Mouse (Mus musculus): ENCODE data around the gene Hipk3. TPM values are rescaled to one million over a fixed set of nuclear protein-coding genes. Genes with fewer than 3 reads are reported as not detected.

Hipk3 gene
- total and polyA plus RNA-seq, 3 experiments, result 12.2 to 69.2 (median 49.7) TPM

- no peak overlapping the region for H3K4me3 ChIP-seq (ENCODE audit: low read depth, low read length)
- H3K27me3 ChIP-seq (ENCODE audit: insufficient read depth, low read length), result peaks cover 21% of the 10 kb centered on the region
- TF ChIP-seq POLR2AphosphoS5 (IDR thresholded peaks at IDR 0.05; ENCODE audit: insufficient replicate concordance, low read depth, low read length), result no peak
- 0 out of 2 replicates have a peak, but pooled peaks cover 3% of the 10 kb centered on the region for H3K9me3 ChIP-seq (replicated peaks)
- peaks cover 5% of the 10 kb centered on the region; the same call in 1 of the 2 replicates for H3K4me1 ChIP-seq (ENCODE audit: insufficient read depth, low read depth, low read length)
- DNase-seq (ENCODE audit: low spot score) (no peak), ATAC-seq (ENCODE audit: extremely low read depth, insufficient number of reproducible peaks, low FRiP score, poor library complexity, severe bottlenecking) (no peak)
- no peaks in the 10 kb centered on the region for H3K36me3 ChIP-seq (replicated peaks)
These were observed 81.2 kb downstream of the Hipk3 start for GRCm38 (mm10) chr2:104413011-104413410.

DNA sequence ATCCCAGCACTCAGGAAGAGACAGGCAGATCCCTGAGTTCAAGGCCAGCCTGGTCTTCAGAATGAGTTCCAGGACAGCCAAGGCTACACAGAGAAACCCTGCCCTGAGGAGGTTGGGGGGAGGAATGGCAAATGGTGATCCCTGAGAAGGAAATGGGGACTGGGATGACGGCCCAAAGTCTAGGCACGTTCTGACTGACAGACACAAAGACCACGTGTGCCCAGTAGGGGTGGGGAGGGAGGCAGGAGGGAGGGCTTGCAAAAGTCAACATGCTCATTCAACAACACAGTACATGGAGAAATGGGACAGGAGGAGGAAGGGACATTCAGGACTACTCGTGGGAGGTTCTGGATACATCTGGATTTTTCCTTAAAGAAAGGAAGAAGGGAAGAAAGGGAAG is 81.8 kb downstream of the Hipk3 start:
- ATAC-seq (ENCODE audit: extremely low read depth, insufficient number of reproducible peaks, low FRiP score, poor library complexity, severe bottlenecking) (no peak), DNase-seq (ENCODE audit: low spot score) (no peak)
- Histone ChIP-seq H3K27me3 (ENCODE audit: insufficient read depth, low read length) (peaks cover 23% of the 10 kb centered on the region), H3K4me3 (ENCODE audit: low read depth, low read length) (no peak overlapping the region), H3K4me1 (ENCODE audit: insufficient read depth, low read depth, low read length) (peaks cover 5% of the 10 kb centered on the region; the same call in 1 of the 2 replicates), H3K9me3 (replicated peaks) (0 out of 2 replicates have a peak, but pooled peaks cover 3% of the 10 kb centered on the region), H3K36me3 (replicated peaks) (no peaks in the 10 kb centered on the region)
- TF ChIP-seq CTCF (IDR thresholded peaks at IDR 0.05; ENCODE audit: low read depth, low read length) (no peak), POLR2AphosphoS5 (IDR thresholded peaks at IDR 0.05; ENCODE audit: insufficient replicate concordance, low read depth, low read length) (no peak)

GRCm38 (mm10) chr2:104411806-104412205 is 82.4 kb downstream of the Hipk3 start:
- Histone ChIP-seq H3K27me3 (ENCODE audit: insufficient read depth, low read length) (peaks cover 26% of the 10 kb centered on the region), H3K9me3 (replicated peaks) (0 out of 2 replicates have a peak, but pooled peaks cover 3% of the 10 kb centered on the region), H3K4me3 (ENCODE audit: low read depth, low read length) (no peak overlapping the region), H3K36me3 (replicated peaks) (no peaks in the 10 kb centered on the region), H3K4me1 (ENCODE audit: insufficient read depth, low read depth, low read length) (peaks cover 5% of the 10 kb centered on the region; the same call in 1 of the 2 replicates)
- TF ChIP-seq GATA1 (IDR thresholded peaks at IDR 0.05; ENCODE audit: borderline replicate concordance, low read length) (no peak), POLR2AphosphoS5 (IDR thresholded peaks at IDR 0.05; ENCODE audit: insufficient replicate concordance, low read depth, low read length) (no peak), CTCF (IDR thresholded peaks at IDR 0.05; ENCODE audit: low read depth, low read length) (no peak), TAL1 (conservative IDR thresholded peaks at IDR 0.05; ENCODE audit: low read depth, low read length) (no peak), GATA2 (IDR thresholded peaks at IDR 0.05; ENCODE audit: borderline replicate concordance, low read depth, low read length) (no peak)
- ATAC-seq (ENCODE audit: extremely low read depth, insufficient number of reproducible peaks, low FRiP score, poor library complexity, severe bottlenecking), result no peak
- no peak for DNase-seq (ENCODE audit: low spot score)

GRCm38 (mm10) chr2:104410963-104411545 is 83.2 kb downstream of the Hipk3 start, which contains the start of gene D430041D05Rik:
Gene D430041D05Rik, minus strand, starts transcription at chr2:104411013.
- Histone ChIP-seq H3K27me3 (ENCODE audit: insufficient read depth, low read length) (peaks cover 28% of the 10 kb centered on the region), H3K4me3 (ENCODE audit: low read depth, low read length) (no peak within 1 kb of the TSS)
- no peak for ATAC-seq (ENCODE audit: extremely low read depth, insufficient number of reproducible peaks, low FRiP score, poor library complexity, severe bottlenecking)

DNA sequence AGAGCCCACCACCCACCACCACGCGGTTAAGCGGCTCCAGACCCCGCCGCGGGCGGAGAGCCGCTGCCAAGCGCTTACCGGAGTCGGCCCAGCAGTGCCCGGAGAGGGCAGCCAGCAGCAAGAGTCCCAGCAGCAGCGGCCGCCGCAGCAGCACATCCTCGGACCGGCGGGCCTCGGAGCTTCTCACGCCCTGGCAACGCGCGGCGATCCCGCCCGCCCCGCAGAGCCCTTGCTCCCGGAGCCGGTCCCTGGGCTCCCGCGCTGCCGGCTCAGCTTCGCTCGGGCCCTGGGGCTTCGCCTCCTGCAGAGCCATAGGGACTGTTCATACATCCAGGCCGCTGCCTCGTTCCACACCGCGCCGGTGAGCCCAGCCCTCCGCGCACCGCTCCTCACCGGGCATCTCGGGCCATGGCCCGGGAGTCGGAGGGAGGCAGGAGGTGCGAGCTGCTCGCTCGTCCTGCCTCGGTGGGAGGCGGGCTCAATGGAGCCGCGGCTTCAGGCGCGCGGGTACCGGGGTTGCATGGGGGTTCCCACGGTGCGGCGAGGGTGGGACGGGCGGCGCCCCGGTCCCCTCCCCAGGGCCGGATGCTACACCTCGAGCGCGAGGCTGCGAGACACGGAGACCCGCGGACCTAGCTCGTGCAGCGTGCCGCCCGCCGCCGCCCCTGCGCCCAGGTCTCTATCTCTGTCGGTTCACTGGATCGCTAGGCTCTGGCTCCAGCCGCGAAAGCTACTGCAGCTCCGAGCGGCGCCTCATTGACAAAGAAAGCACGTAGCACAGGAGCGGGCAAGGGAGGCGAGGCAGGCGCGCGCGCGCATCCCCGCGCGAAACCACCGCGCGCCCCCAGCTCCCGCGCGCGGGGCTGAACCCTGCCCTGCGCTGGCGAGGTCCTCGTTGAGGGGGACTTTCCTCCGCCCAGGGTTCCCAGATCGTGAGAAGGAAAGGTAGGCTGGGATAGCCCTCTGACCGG is 84.1 kb downstream of the Hipk3 start:
- no peak for DNase-seq (ENCODE audit: low spot score)
- Histone ChIP-seq H3K27me3 (ENCODE audit: insufficient read depth, low read length) (peaks cover 28% of the 10 kb centered on the region), H3K9me3 (replicated peaks) (0 out of 2 replicates have a peak, but pooled peaks cover 3% of the 10 kb centered on the region), H3K36me3 (replicated peaks) (no peaks in the 10 kb centered on the region), H3K4me3 (ENCODE audit: low read depth, low read length) (no peak overlapping the region), H3K4me1 (ENCODE audit: insufficient read depth, low read depth, low read length) (peaks cover under 1% of the 10 kb centered on the region; the same call in 1 of the 2 replicates)
- no peak for ATAC-seq (ENCODE audit: extremely low read depth, insufficient number of reproducible peaks, low FRiP score, poor library complexity, severe bottlenecking)
- TF ChIP-seq GATA2 (IDR thresholded peaks at IDR 0.05; ENCODE audit: borderline replicate concordance, low read depth, low read length) (no peak), POLR2AphosphoS5 (IDR thresholded peaks at IDR 0.05; ENCODE audit: insufficient replicate concordance, low read depth, low read length) (no peak), CTCF (IDR thresholded peaks at IDR 0.05; ENCODE audit: low read depth, low read length) (no peak), GATA1 (IDR thresholded peaks at IDR 0.05; ENCODE audit: borderline replicate concordance, low read length) (no peak), TAL1 (conservative IDR thresholded peaks at IDR 0.05; ENCODE audit: low read depth, low read length) (no peak)

More at GRCm38 (mm10) chr2:104410963-104411545, 83.2 kb downstream of the Hipk3 start, which contains the start of gene D430041D05Rik:
- H3K36me3 ChIP-seq (replicated peaks), result no peaks in the 10 kb centered on the region
- H3K4me1 ChIP-seq (ENCODE audit: insufficient read depth, low read depth, low read length), result peaks cover 5% of the 10 kb centered on the region; the same call in 1 of the 2 replicates
- TF ChIP-seq TAL1 (conservative IDR thresholded peaks at IDR 0.05; ENCODE audit: low read depth, low read length) (no peak), POLR2AphosphoS5 (IDR thresholded peaks at IDR 0.05; ENCODE audit: insufficient replicate concordance, low read depth, low read length) (no peak), CTCF (IDR thresholded peaks at IDR 0.05; ENCODE audit: low read depth, low read length) (no peak), GATA2 (IDR thresholded peaks at IDR 0.05; ENCODE audit: borderline replicate concordance, low read depth, low read length) (no peak), GATA1 (IDR thresholded peaks at IDR 0.05; ENCODE audit: borderline replicate concordance, low read length) (no peak)
- DNase-seq (ENCODE audit: low spot score), result no peak
- 0 out of 2 replicates have a peak, but pooled peaks cover 3% of the 10 kb centered on the region for H3K9me3 ChIP-seq (replicated peaks)

DNA sequence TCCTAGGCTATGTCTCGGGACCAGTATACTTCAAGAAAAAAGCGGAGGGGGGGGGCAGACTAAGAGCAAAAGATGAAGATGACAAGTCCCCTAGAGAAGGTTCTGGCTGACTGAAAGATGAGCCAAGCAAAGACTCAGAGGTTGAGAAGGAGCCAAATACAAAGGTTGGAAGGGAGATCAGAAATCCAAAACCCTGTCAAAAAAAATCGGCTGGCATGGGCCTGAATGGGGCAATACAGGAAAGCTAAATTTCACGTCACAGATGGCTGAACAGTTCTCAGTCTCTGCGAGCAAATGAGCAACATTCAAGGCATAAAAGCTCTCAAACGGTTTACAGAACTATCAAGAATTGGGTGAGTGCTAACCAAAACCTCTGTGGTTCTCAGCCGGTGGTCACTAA is 85.9 kb downstream of the Hipk3 start:
- H3K36me3 ChIP-seq (replicated peaks), result no peaks in the 10 kb centered on the region
- 0 out of 2 replicates have a peak, but pooled peaks cover 3% of the 10 kb centered on the region for H3K9me3 ChIP-seq (replicated peaks)
- ATAC-seq (ENCODE audit: extremely low read depth, insufficient number of reproducible peaks, low FRiP score, poor library complexity, severe bottlenecking) (no peak), DNase-seq (ENCODE audit: low spot score) (no peak)
- TF ChIP-seq GATA1 (IDR thresholded peaks at IDR 0.05; ENCODE audit: borderline replicate concordance, low read length), result no peak
- TF ChIP-seq CTCF (IDR thresholded peaks at IDR 0.05; ENCODE audit: low read depth, low read length), result no peak
- TF ChIP-seq GATA2 (IDR thresholded peaks at IDR 0.05; ENCODE audit: borderline replicate concordance, low read depth, low read length), result no peak
- no peak for TF ChIP-seq POLR2AphosphoS5 (IDR thresholded peaks at IDR 0.05; ENCODE audit: insufficient replicate concordance, low read depth, low read length)
- no peak for TF ChIP-seq TAL1 (conservative IDR thresholded peaks at IDR 0.05; ENCODE audit: low read depth, low read length)
- no peak overlapping the region for H3K4me3 ChIP-seq (ENCODE audit: low read depth, low read length)
- peaks cover 29% of the 10 kb centered on the region for H3K27me3 ChIP-seq (ENCODE audit: insufficient read depth, low read length)
- H3K4me1 ChIP-seq (ENCODE audit: insufficient read depth, low read depth, low read length), result no peaks in the 10 kb centered on the region

Measured in G1E (cell line).